Mouse (Mus musculus) limb, embryonic 13.5 days (tissue): ENCODE results near the gene Capn2. TPM values are rescaled to one million over a fixed set of nuclear protein-coding genes. Genes with fewer than 3 reads are reported as not detected.

Experiments
- ATAC-seq: fragments of 200-750 bp; cut with Nextera tagmentation; 2 replicates; pipeline ENCODE4 v1.8.0; 2017; ENCODE audit warnings: low read depth, moderate number of reproducible peaks, moderate TSS enrichment; ENCODE audit not compliant: low FRiP score
- H3K27ac ChIP-seq: fragments of 300-500 bp; sonication (generic); 2 replicates; pipeline ENCODE4 v1.5.1; 2015; ENCODE audit warnings: inconsistent platforms, mild to moderate bottlenecking, moderate library complexity
- H3K27me3 ChIP-seq: fragments of 300-500 bp; sonication (generic); 2 replicates; pipeline ENCODE4 v1.6.1; 2015; ENCODE audit warnings: mild to moderate bottlenecking, inconsistent platforms
- H3K36me3 ChIP-seq: fragments of 300-500 bp; sonication (generic); 2 replicates; pipeline ENCODE4 v1.6.1; 2015; ENCODE audit warnings: inconsistent platforms, mild to moderate bottlenecking, moderate library complexity
- H3K4me1 ChIP-seq: fragments of 300-500 bp; sonication (generic); 2 replicates; pipeline ENCODE4 v1.6.1; 2015; ENCODE audit warnings: inconsistent platforms
- H3K4me2 ChIP-seq: fragments of 300-500 bp; sonication (generic); replicated peaks from 2 replicates; pipeline ENCODE4 v1.6.1; 2015; ENCODE audit warnings: inconsistent platforms, mild to moderate bottlenecking, moderate library complexity
- H3K4me3 ChIP-seq: fragments of 300-500 bp; sonication (generic); 2 replicates; pipeline ENCODE4 v1.5.1; 2015; ENCODE audit warnings: moderate library complexity, mild to moderate bottlenecking, inconsistent platforms
- H3K9ac ChIP-seq: fragments of 300-500 bp; sonication (generic); 2 replicates; pipeline ENCODE4 v1.6.1; 2015; ENCODE audit warnings: mild to moderate bottlenecking, inconsistent platforms
- H3K9me3 ChIP-seq: fragments of 300-500 bp; sonication (generic); 2 replicates; pipeline ENCODE4 v1.6.1; 2016; ENCODE audit warnings: inconsistent platforms
- WGBS: fragments of 180-500 bp; shearing (Covaris S2); methylation state at CpG from one replicate; pipeline ENCODE4 v1.1.7; 2015; 5-methylcytosine and 5-hydroxymethylcytosine counted together
- polyA plus RNA-seq: library from polyadenylated mRNA; unstranded; fragments of >200 nt; fragmentation: Nextera tagmentation; extraction: Ambion mirVana; gene quantifications from 2 replicates; pipeline ENCODE4 v1.2.1, GENCODE M21; 2015

Capn2 gene
- polyA plus RNA-seq, 1 experiment from 2014 or later, result 148 TPM

GRCm38 (mm10) chr1:182444116-182444515 is 73.3 kb downstream of the Capn2 start:
- Histone ChIP-seq H3K36me3 (peaks cover 89% of the 10 kb centered on the region), H3K27ac (no peak overlapping the region), H3K4me1 (0 out of 2 replicates have a peak, but pooled peaks cover 3% of the 10 kb centered on the region), H3K4me3 (no peak overlapping the region), H3K4me2 (no peak overlapping the region), H3K9ac (no peak overlapping the region), H3K9me3 (no peaks in the 10 kb centered on the region), H3K27me3 (no peaks in the 10 kb centered on the region)
- no peak for ATAC-seq
- 87% methylated on average over 2 of the region's 2 CpGs for WGBS

- WGBS, result 87% methylated on average over 18 of the region's 18 CpGs
- H3K9ac ChIP-seq, result no peak overlapping the region
- H3K27me3 ChIP-seq, result no peaks in the 10 kb centered on the region
- H3K4me2 ChIP-seq, result no peak overlapping the region
- H3K9me3 ChIP-seq, result no peaks in the 10 kb centered on the region
- no peak overlapping the region for H3K27ac ChIP-seq
- 0 out of 2 replicates have a peak, but pooled peaks cover 3% of the 10 kb centered on the region for H3K4me1 ChIP-seq
- no peak overlapping the region for H3K4me3 ChIP-seq
- peaks cover 86% of the 10 kb centered on the region for H3K36me3 ChIP-seq
- no peak for ATAC-seq
These were observed 75.5 kb downstream of the Capn2 start for GRCm38 (mm10) chr1:182441791-182442473.

- no peak for ATAC-seq
- Histone ChIP-seq H3K9ac (no peak overlapping the region), H3K4me2 (no peak overlapping the region), H3K27ac (no peak overlapping the region), H3K36me3 (peaks cover 80% of the 10 kb centered on the region), H3K4me3 (no peak overlapping the region), H3K27me3 (no peaks in the 10 kb centered on the region), H3K4me1 (0 out of 2 replicates have a peak, but pooled peaks cover 3% of the 10 kb centered on the region), H3K9me3 (no peaks in the 10 kb centered on the region)
- 82% methylated on average over 5 of the region's 5 CpGs for WGBS
These were observed 77.7 kb downstream of the Capn2 start for GRCm38 (mm10) chr1:182439546-182440222.

- no peak overlapping the region for H3K4me3 ChIP-seq
- no peak overlapping the region for H3K4me2 ChIP-seq
- no peak for ATAC-seq
- no peak overlapping the region for H3K27ac ChIP-seq
- WGBS, result 75% methylated on average over 5 of the region's 5 CpGs
- H3K9me3 ChIP-seq, result no peaks in the 10 kb centered on the region
- no peak overlapping the region for H3K9ac ChIP-seq
- no peaks in the 10 kb centered on the region for H3K27me3 ChIP-seq
- peaks cover 74% of the 10 kb centered on the region for H3K36me3 ChIP-seq
- 0 out of 2 replicates have a peak, but pooled peaks cover 3% of the 10 kb centered on the region for H3K4me1 ChIP-seq
These were observed 80.7 kb downstream of the Capn2 start for GRCm38 (mm10) chr1:182436746-182437145.

GRCm38 (mm10) chr1:182432059-182432458 is 85.3 kb downstream of the Capn2 start:
- Histone ChIP-seq H3K36me3 (peaks cover 70% of the 10 kb centered on the region), H3K4me1 (no peaks in the 10 kb centered on the region), H3K4me2 (no peak overlapping the region), H3K27ac (no peak overlapping the region), H3K9me3 (no peaks in the 10 kb centered on the region), H3K9ac (no peak overlapping the region), H3K4me3 (no peak overlapping the region), H3K27me3 (no peaks in the 10 kb centered on the region)
- WGBS, result 88% methylated on average over 3 of the region's 3 CpGs
- no peak for ATAC-seq

GRCm38 (mm10) chr1:182430676-182431075 is 86.7 kb downstream of the Capn2 start:
- Histone ChIP-seq H3K4me3 (no peak overlapping the region), H3K27me3 (no peaks in the 10 kb centered on the region), H3K4me1 (peaks cover 11% of the 10 kb centered on the region), H3K36me3 (peaks cover 62% of the 10 kb centered on the region), H3K9me3 (no peaks in the 10 kb centered on the region), H3K27ac (no peak overlapping the region), H3K9ac (no peak overlapping the region), H3K4me2 (no peak overlapping the region)
- 95% methylated on average over 2 of the region's 2 CpGs for WGBS
- no peak for ATAC-seq

GRCm38 (mm10) chr1:182429826-182430225 is 87.6 kb downstream of the Capn2 start:
- no peak for ATAC-seq
- Histone ChIP-seq H3K27me3 (no peaks in the 10 kb centered on the region), H3K4me3 (no peak overlapping the region), H3K27ac (no peak overlapping the region), H3K4me1 (peaks cover 16% of the 10 kb centered on the region), H3K9me3 (no peaks in the 10 kb centered on the region), H3K4me2 (no peak overlapping the region), H3K9ac (no peak overlapping the region), H3K36me3 (peaks cover 55% of the 10 kb centered on the region)
- WGBS, result 89% methylated on average over 3 of the region's 3 CpGs

GRCm38 (mm10) chr1:182427426-182427825 is 90.0 kb downstream of the Capn2 start:
- no peaks in the 10 kb centered on the region for H3K27me3 ChIP-seq
- ATAC-seq, result no peak
- H3K4me2 ChIP-seq, result no peak overlapping the region
- peaks cover 39% of the 10 kb centered on the region for H3K36me3 ChIP-seq
- no peaks in the 10 kb centered on the region for H3K9me3 ChIP-seq
- H3K27ac ChIP-seq, result no peak overlapping the region
- WGBS, result 92% methylated on average over 1 of the region's 1 CpGs
- H3K4me3 ChIP-seq, result no peak overlapping the region
- H3K9ac ChIP-seq, result no peak overlapping the region
- peaks cover 18% of the 10 kb centered on the region for H3K4me1 ChIP-seq

- no peak overlapping the region for H3K27ac ChIP-seq
- no peak overlapping the region for H3K4me2 ChIP-seq
- no peak overlapping the region for H3K9ac ChIP-seq
- peaks cover 29% of the 10 kb centered on the region for H3K36me3 ChIP-seq
- no peak for ATAC-seq
- 35% methylated on average over 2 of the region's 2 CpGs for WGBS
- H3K4me1 ChIP-seq, result peaks cover 20% of the 10 kb centered on the region
- H3K4me3 ChIP-seq, result no peak overlapping the region
- no peaks in the 10 kb centered on the region for H3K9me3 ChIP-seq
- no peaks in the 10 kb centered on the region for H3K27me3 ChIP-seq
These were observed 91.0 kb downstream of the Capn2 start for GRCm38 (mm10) chr1:182426444-182426843.

- Histone ChIP-seq H3K4me3 (no peak overlapping the region), H3K9ac (no peak overlapping the region), H3K9me3 (no peaks in the 10 kb centered on the region), H3K4me2 (no peak overlapping the region), H3K27me3 (no peaks in the 10 kb centered on the region), H3K36me3 (peaks cover 17% of the 10 kb centered on the region), H3K4me1 (peaks cover 24% of the 10 kb centered on the region), H3K27ac (no peak overlapping the region)
- WGBS, result 60% methylated on average over 3 of the region's 3 CpGs
- no peak for ATAC-seq
These were observed 92.2 kb downstream of the Capn2 start for GRCm38 (mm10) chr1:182425176-182425575.

GRCm38 (mm10) chr1:182424274-182424673 is 93.1 kb downstream of the Capn2 start:
- Histone ChIP-seq H3K4me1 (peaks cover 28% of the 10 kb centered on the region), H3K36me3 (peaks cover 10% of the 10 kb centered on the region), H3K27ac (no peak overlapping the region), H3K27me3 (no peaks in the 10 kb centered on the region), H3K9ac (no peak overlapping the region), H3K9me3 (no peaks in the 10 kb centered on the region), H3K4me2 (no peak overlapping the region), H3K4me3 (no peak overlapping the region)
- 65% methylated on average over 2 of the region's 2 CpGs for WGBS
- no peak for ATAC-seq

GRCm38 (mm10) chr1:182419481-182419880 is 97.9 kb downstream of the Capn2 start:
- H3K4me1 ChIP-seq, result peaks cover 24% of the 10 kb centered on the region
- no peak overlapping the region for H3K4me3 ChIP-seq
- WGBS, result 82% methylated on average over 3 of the region's 3 CpGs
- ATAC-seq, result no peak
- H3K36me3 ChIP-seq, result peaks cover 4% of the 10 kb centered on the region; the same call in 1 of the 2 replicates
- H3K9ac ChIP-seq, result no peak overlapping the region
- H3K27ac ChIP-seq, result no peak overlapping the region
- H3K9me3 ChIP-seq, result no peaks in the 10 kb centered on the region
- H3K4me2 ChIP-seq, result no peak overlapping the region
- no peaks in the 10 kb centered on the region for H3K27me3 ChIP-seq
